Mouse (Mus musculus) limb, embryonic 14.5 days (tissue): ENCODE measurements at regions not wholly inside any gene's neighbourhood (a gene's known extent, or its start where the extent isn't known, plus 50 kb on each side); places are given as distances from the start of the nearest gene placed in this dataset.

ENCODE experiments used
- ATAC-seq: fragments of 200-750 bp; cut with Nextera tagmentation; 2 replicates; pipeline ENCODE4 v1.8.0; 2017; ENCODE audit warnings: low read depth, moderate number of reproducible peaks, moderate TSS enrichment; ENCODE audit not compliant: low FRiP score
- DNase-seq: peaks from one replicate; pipeline ENCODE4 v3.0.0-alpha.2; 2015; ENCODE audit warnings: low spot score
- H3K27ac ChIP-seq: fragments of 300-500 bp; sonication (generic); replicated peaks from 2 replicates; pipeline ENCODE4 v1.5.1; 2014; ENCODE audit warnings: low read depth, mild to moderate bottlenecking, low read length, moderate library complexity, mixed read lengths
- H3K27me3 ChIP-seq: fragments of 300-500 bp; sonication (generic); 2 replicates; pipeline ENCODE4 v1.6.1; 2014; ENCODE audit warnings: low read length, mixed read lengths; ENCODE audit not compliant: control insufficient read depth, insufficient read depth
- H3K36me3 ChIP-seq: fragments of 300-500 bp; sonication (generic); 2 replicates; pipeline ENCODE4 v1.6.1; 2014; ENCODE audit warnings: mild to moderate bottlenecking, low read length, moderate library complexity, mixed read lengths; ENCODE audit not compliant: control insufficient read depth, insufficient read depth
- H3K4me1 ChIP-seq: fragments of 300-500 bp; sonication (generic); 2 replicates; pipeline ENCODE4 v1.6.1; 2014; ENCODE audit warnings: antibody characterized with exemption, low read length, mixed read lengths; ENCODE audit not compliant: control insufficient read depth, insufficient read depth
- H3K4me2 ChIP-seq: fragments of 300-500 bp; sonication (generic); replicated peaks from 2 replicates; pipeline ENCODE4 v1.6.1; 2014; ENCODE audit warnings: low read depth, mild to moderate bottlenecking, low read length, moderate library complexity; ENCODE audit not compliant: severe bottlenecking
- H3K4me3 ChIP-seq: fragments of 300-500 bp; sonication (generic); replicated peaks from 2 replicates; pipeline ENCODE4 v1.5.1; 2014; ENCODE audit warnings: low read length
- H3K9ac ChIP-seq: fragments of 300-500 bp; sonication (generic); 2 replicates; pipeline ENCODE4 v1.6.1; 2014; ENCODE audit warnings: mild to moderate bottlenecking, low read depth, low read length, moderate library complexity; ENCODE audit not compliant: severe bottlenecking
- H3K9me3 ChIP-seq: fragments of 300-500 bp; sonication (generic); 2 replicates; pipeline ENCODE4 v1.6.1; 2016; ENCODE audit warnings: low read length; ENCODE audit not compliant: control insufficient read depth
- POLR2A ChIP-seq: fragments of 200-500 bp; IDR thresholded peaks from 2 replicates; pipeline ENCODE4 v1.8.0; 2012; ENCODE audit warnings: inconsistent platforms, mild to moderate bottlenecking, moderate library complexity, borderline replicate concordance; ENCODE audit not compliant: insufficient read depth, insufficient read length; ENCODE audit errors: extremely low read depth
- WGBS: fragments of 180-500 bp; shearing (Covaris S2); extraction: QIAGEN DNeasy Blood & Tissue Kit; methylation state at CpG from one replicate; pipeline ENCODE4 v1.1.7; 2014; 5-methylcytosine and 5-hydroxymethylcytosine counted together

DNA sequence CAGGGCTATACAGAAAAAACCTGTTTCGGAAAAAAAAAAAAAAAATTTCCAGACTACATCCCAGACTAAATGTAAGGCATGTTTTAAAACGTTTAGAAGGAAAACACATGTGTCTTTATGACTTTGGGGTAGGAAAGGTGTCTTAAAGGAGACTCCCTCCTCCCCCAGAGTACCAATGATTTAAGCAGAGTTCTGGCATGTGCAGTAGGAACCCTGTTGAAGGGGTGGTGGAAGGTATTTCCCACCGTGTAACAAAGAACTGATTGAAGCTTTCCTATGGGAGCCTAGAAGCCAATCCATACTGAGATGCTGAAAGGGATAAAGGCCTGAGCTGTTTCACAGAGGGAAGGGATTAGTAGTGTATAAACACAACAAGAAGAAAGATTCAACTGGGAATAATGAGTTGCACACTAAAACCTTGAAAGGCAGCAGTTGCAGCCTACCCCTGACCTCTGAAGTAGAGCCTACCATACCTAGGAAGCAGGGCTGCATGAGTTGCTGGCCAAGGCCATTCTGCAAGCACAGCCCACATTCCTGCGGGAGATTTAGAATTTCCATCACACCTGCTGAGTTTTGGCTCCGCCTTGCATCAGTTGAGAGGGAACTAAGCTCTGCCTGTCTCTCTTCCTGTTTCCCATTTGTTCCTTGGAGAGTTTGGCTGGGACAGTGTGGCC is 132.4 kb upstream of the Topaz1 start:
- Histone ChIP-seq H3K36me3 (no peaks in the 10 kb centered on the region), H3K27ac (peak overlapping the region; percentile 13; the same call in 1 of the 2 replicates), H3K9me3 (no peaks in the 10 kb centered on the region), H3K4me2 (no peak overlapping the region), H3K9ac (no peak overlapping the region), H3K4me3 (no peak overlapping the region), H3K27me3 (no peaks in the 10 kb centered on the region), H3K4me1 (peaks cover 9% of the 10 kb centered on the region)
- WGBS = 19% methylated on average over 5 of the region's 5 CpGs
- peak; percentile 39 for DNase-seq
- no peak for TF ChIP-seq POLR2A
- ATAC-seq = peak; percentile 81

DNA sequence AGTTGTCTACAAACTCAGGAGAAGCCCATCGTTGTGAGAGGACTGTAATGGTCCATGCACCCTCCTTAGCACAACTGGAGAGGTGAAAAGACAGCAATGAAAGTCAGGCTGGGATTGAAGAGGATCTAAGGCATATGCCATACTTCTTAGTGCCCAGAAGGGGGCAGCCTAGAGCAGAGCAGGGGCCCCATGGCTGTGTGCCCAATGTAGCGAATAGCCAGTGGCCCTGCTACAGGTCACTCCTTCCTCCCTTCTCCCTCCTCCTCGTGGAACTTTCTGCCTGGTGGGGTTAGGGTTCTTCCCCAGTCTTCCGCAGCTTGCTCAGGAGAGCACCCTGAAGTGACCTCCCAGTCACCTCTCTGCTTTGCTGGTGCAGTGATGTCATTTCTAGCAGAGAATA is 131.8 kb upstream of the Topaz1 start:
- H3K27me3 ChIP-seq = no peaks in the 10 kb centered on the region
- no peak overlapping the region for H3K4me3 ChIP-seq
- ATAC-seq (no peak), DNase-seq (no peak)
- H3K4me1 ChIP-seq = peaks cover 9% of the 10 kb centered on the region
- H3K9me3 ChIP-seq = no peaks in the 10 kb centered on the region
- H3K27ac ChIP-seq = 0 out of 2 replicates have a peak overlapping the region, but pooled peaks have one; percentile 13
- WGBS = 13% methylated on average over 4 of the region's 4 CpGs
- H3K9ac ChIP-seq = no peak overlapping the region
- no peak for TF ChIP-seq POLR2A
- H3K36me3 ChIP-seq = no peaks in the 10 kb centered on the region
- H3K4me2 ChIP-seq = no peak overlapping the region

DNA sequence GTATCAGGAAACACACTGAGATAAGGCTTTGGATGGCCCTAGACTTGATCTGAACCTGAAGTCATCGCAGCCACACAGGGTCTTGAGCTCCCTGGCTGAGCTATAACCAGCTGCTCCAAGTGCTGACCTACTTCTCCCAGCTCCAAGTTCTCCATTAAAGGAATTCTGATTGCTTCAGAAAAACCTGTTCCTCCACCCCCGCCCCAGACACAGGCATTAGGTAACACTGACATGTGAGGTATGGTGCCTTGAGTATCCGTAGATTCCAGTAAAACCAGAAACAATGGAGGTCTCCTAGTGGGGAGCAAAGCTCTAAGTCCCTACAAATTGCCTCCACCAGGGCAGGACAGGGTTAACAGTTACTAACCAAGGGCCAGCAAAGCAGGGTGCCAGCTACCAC is 129.4 kb upstream of the Topaz1 start:
- no peaks in the 10 kb centered on the region for H3K27me3 ChIP-seq
- no peak overlapping the region for H3K27ac ChIP-seq
- peaks cover 9% of the 10 kb centered on the region for H3K4me1 ChIP-seq
- no peak overlapping the region for H3K4me3 ChIP-seq
- H3K36me3 ChIP-seq = no peaks in the 10 kb centered on the region
- 36% methylated on average over 3 of the region's 3 CpGs for WGBS
- TF ChIP-seq POLR2A = no peak
- H3K9me3 ChIP-seq = no peaks in the 10 kb centered on the region
- H3K9ac ChIP-seq = no peak overlapping the region
- DNase-seq = no peak
- no peak overlapping the region for H3K4me2 ChIP-seq
- no peak for ATAC-seq

DNA sequence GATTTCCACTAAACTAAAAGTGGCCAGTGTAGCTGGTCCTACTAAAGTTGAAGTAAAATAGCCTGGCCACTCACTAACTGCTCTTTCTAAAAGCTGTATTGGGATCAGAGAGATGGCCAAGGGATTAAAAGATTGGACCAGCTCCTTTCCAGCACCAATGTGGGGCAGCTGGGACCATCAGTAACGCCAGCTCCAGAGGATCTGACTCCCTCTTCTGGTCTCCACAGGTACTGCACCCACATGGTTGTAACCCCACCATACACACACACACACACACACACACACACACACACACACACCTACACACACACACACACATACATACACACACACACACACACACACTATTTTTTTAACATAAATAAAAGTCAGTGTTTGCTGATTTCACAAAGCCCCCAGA is 122.1 kb upstream of the Topaz1 start:
- no peak for TF ChIP-seq POLR2A
- H3K4me1 ChIP-seq = no peaks in the 10 kb centered on the region
- no peak for ATAC-seq
- H3K9me3 ChIP-seq = no peaks in the 10 kb centered on the region
- WGBS = 100% methylated on average over 1 of the region's 1 CpGs
- H3K4me2 ChIP-seq = no peak overlapping the region
- no peak overlapping the region for H3K9ac ChIP-seq
- no peak overlapping the region for H3K4me3 ChIP-seq
- no peaks in the 10 kb centered on the region for H3K36me3 ChIP-seq
- no peak overlapping the region for H3K27ac ChIP-seq
- no peak for DNase-seq
- no peaks in the 10 kb centered on the region for H3K27me3 ChIP-seq

DNA sequence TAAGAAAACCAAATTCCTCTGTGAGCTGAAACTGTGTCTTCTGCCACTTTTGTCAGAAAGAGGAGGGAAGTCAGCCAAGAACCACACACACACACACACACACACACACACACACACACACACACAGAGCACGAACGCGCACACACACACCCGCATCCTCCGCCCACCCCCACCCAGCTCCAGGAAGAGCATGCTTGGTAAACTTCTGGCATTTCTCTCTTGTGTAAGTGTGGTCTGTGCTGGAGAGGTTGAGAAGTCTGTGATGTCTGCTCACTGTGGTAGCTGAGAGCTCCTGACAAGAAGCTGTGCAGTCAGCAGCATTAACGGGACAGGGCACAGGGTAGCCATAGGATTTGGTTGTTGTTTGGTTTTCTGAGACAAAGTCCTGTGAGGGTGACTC is 120.8 kb upstream of the Topaz1 start:
- DNase-seq = no peak
- H3K4me3 ChIP-seq = no peak overlapping the region
- no peaks in the 10 kb centered on the region for H3K9me3 ChIP-seq
- WGBS = 67% methylated on average over 6 of the region's 6 CpGs
- TF ChIP-seq POLR2A = no peak
- ATAC-seq = no peak
- H3K27me3 ChIP-seq = no peaks in the 10 kb centered on the region
- H3K4me2 ChIP-seq = no peak overlapping the region
- no peaks in the 10 kb centered on the region for H3K4me1 ChIP-seq
- no peaks in the 10 kb centered on the region for H3K36me3 ChIP-seq
- no peak overlapping the region for H3K9ac ChIP-seq
- H3K27ac ChIP-seq = no peak overlapping the region
